Mouse (Mus musculus) kidney, postnatal 36 days (tissue): ENCODE data around the gene Apof.

ENCODE experiments used
- DNase-seq, 2 experiments: peaks; one replicate each; pipeline ENCODE4 v3.0.0; 2021 to 2022; ENCODE audit warnings: mixed read lengths in 2 of 2

The Apof gene

DNA sequence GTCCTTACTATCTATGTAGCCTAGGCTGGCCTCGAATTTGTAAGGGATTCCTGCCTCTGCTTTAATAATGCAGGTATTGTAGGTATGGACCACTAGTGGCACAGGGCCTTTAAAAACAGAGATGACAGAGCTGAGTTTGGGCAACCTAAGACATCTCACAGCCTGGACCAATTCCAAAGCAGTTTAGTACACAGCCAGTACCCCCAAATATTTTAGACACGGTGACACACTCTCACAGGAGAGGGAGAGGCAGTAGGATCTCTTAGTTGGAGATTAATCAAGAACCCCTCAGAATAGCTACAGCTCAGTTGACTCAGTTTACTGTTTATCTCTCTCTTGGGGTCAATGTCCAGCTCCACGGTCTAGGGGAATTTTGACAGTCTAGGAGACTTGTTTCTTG, 33.9 kb downstream of the Apof start:
- DNase-seq = no peak

DNA sequence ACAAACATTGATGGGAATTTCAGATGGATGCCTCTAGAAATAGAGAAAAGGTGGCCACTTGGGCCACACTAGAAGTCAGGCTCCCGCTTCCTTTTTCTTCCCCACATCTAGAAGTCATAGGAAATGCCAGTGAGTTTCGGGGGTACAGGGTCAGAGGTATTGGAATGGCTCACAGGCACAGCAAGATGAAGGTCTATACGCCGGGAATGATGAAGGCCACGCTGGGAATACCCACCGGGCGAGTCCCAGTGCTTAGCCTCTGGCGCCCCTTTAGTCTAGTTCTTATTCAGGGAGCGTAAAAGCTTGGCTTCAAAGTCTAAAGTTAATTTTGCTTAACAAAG, 34.3 kb downstream of the Apof start:
- DNase-seq = no peak

DNA sequence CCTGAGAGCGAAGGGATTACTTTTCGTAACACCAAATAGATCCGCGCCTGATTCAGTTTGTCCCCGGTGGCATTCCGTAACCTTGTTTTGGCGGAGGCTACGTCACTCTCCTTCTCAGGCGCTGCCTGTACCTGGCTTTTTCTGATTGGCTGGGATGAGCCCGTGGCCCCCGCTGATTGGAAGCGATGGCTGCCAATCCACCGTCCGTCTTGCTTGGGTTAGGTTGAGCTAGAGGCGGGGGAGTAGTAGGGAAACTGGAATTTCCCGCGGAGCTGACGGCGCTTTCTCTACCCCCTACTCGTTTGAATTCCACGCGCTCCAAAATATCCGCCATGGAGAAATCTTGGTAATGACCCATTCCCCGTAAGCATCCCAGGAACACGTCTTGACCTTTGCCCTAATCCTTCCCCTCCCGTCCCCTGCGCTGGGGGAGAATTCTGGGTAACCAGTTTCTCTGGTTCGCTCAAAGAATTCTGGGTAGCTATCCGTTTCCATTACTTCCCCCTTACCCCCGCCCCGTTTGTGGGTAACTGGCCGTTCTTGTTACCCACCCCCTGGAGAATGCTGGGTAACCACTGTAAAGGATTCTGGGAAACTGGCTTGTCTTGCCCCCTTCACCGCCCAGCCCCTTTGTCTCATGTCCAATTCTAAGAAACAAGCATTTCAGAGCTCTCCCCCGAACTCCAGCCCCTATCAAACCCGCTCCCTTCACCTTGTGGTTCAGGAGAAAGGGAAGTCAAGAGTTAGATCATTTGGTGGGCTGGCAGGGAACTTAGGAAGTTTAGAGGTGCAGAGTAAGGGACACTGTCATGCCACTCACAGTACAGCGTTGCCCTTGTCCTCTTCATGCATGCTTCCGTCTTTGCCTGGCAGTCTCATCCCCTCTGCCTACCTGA, 34.9 kb downstream of the Apof start, which contains the start of gene Pan2:
Gene Pan2, plus strand, starts transcription at position 210 of the 896 bp plus-strand sequence.
- DNase-seq = peak; percentile 99 to 100

DNA sequence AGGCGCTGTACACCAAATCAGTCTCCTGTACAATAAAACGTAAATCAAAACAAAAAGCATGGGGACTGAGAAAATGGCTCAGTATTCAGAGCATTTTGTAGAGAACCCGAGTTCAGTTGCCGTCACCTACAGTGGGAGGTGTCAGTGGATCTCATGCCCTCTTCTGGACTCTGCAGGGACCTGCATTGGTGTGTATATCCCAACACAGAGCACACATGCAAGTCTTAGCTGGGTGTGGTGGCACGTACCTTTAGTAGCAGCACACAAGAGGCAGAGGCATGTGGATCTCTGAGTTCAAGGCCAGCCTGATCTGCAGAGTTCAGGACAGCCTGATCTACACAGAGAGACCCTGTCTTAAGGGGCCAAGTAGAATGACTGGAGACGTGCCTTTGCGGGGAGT, 41.2 kb downstream of the Apof start:
- no peak for DNase-seq

DNA sequence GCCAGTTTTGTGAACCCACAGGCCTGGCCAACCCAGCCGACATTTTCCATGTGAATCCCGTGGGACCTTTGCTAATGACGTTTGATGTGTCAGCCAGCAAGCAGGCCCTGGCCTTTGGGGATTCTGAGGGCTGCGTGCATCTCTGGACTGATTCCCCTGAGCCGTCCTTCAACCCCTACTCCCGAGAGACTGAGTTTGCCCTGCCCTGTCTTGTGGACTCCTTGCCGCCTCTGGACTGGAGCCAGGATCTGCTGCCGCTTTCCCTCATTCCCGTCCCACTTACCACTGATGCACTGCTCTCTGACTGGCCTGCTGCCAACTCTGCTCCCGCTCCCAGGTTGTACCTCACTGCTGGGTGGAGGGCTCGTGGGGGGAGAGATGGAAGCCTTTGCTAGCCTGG, 41.7 kb downstream of the Apof start:
- peak; percentile 52 to 64 for DNase-seq

DNA sequence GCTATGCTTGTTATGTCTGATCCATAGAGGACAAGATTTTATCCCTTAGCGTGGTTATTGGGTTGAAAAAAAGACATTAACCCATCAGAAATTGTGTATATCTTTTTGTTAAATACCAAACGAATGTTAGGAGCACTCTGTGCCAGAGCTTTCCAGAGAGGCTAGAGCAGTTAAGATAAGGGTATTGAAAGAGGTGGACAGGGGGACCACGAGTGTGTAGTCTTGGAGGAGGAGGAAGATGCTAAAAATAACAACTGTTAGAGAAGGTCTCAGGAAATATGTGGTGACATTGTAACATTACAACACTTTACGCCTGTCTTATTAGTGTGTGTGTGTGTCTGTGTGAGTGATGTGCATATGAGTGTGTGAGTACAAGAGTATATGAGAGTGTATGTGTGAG, 42.4 kb downstream of the Apof start:
- DNase-seq = no peak

DNA sequence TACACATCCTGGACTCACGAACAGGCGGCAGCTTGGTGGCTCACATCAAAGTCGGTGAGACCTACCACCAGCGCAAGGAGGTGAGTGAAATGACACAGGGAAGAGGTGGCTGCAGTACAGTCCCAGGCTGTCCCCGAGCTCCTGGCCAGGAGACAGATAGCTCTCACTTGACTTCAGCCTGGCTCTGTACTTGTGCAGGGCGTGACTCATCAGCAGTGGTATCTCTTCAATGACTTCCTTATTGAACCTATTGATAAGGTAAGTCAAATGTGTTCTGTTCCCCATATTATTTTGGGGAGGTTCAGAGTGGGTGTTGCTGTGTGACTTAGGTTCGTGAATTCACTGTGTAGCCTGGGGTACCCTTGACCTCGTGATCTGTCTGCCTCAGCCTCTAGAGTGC, 47.1 kb downstream of the Apof start:
- no peak for DNase-seq
